Mouse (Mus musculus): Measurements from ENCODE around the gene Tbc1d9. TPM values are rescaled to one million over a fixed set of nuclear protein-coding genes. Genes with fewer than 3 reads are reported as not detected.

Gene Tbc1d9
- total RNA-seq (2014; rRNA removed) (123 and 128 TPM in 2 replicates), polyA plus RNA-seq (2015; fragmentation: Nextera tagmentation; extraction: Ambion mirVana) (16.4 and 16.8 TPM in 2 replicates)

GRCm38 (mm10) chr8:83165235-83165930 lies at the start of gene Tbc1d9:
Gene Tbc1d9, plus strand, starts transcription at chr8:83165352.
- peak; percentile 54 for TF ChIP-seq CTCF (IDR thresholded peaks at IDR 0.05; ENCODE audit: low read depth)
- H3K27ac ChIP-seq, result peak within 1 kb of the TSS; percentile 87

GRCm38 (mm10) chr8:83135086-83135485 lies 30.1 kb upstream of the Tbc1d9 start:
- no peak overlapping the region for H3K4me2 ChIP-seq (ENCODE audit: low read depth, low read length)
- TF ChIP-seq CTCF (IDR thresholded peaks at IDR 0.05; ENCODE audit: low read depth), result no peak
- no peaks in the 10 kb centered on the region for H3K27me3 ChIP-seq (ENCODE audit: insufficient read depth, low read length)
- H3K9me3 ChIP-seq (ENCODE audit: low read length), result no peaks in the 10 kb centered on the region
- no peaks in the 10 kb centered on the region for H3K36me3 ChIP-seq (ENCODE audit: insufficient read depth, low read length)
- H3K4me1 ChIP-seq (ENCODE audit: insufficient read depth, low read length), result no peaks in the 10 kb centered on the region
- H3K4me3 ChIP-seq (ENCODE audit: low read length), result no peak overlapping the region
- no peak overlapping the region for H3K27ac ChIP-seq
- 52% methylated on average over 2 of the region's 2 CpGs for WGBS
- ATAC-seq (no peak), DNase-seq (ENCODE audit: low spot score) (no peak)
- H3K9ac ChIP-seq (replicated peaks; ENCODE audit: low read length), result no peak overlapping the region

More at GRCm38 (mm10) chr8:83165235-83165930, at the start of gene Tbc1d9:
- Histone ChIP-seq H3K36me3 (ENCODE audit: insufficient read depth, low read length) (no peaks in the 10 kb centered on the region), H3K4me3 (ENCODE audit: low read length) (peak within 1 kb of the TSS; percentile 64), H3K9me3 (ENCODE audit: low read length) (no peaks in the 10 kb centered on the region), H3K4me2 (ENCODE audit: low read depth, low read length) (peak within 1 kb of the TSS; percentile 60), H3K4me1 (ENCODE audit: insufficient read depth, low read length) (peaks cover 9% of the 10 kb centered on the region), H3K9ac (replicated peaks; ENCODE audit: low read length) (peak within 1 kb of the TSS; percentile 86), H3K27me3 (ENCODE audit: insufficient read depth, low read length) (no peaks in the 10 kb centered on the region)
- peak; percentile 92 for ATAC-seq
- 2% methylated on average over 55 of the region's 63 CpGs for WGBS
- DNase-seq (ENCODE audit: low spot score), result peak; percentile 87

- H3K4me3 ChIP-seq (ENCODE audit: low read length), result no peak overlapping the region
- H3K9me3 ChIP-seq (ENCODE audit: low read length), result no peaks in the 10 kb centered on the region
- H3K4me2 ChIP-seq (ENCODE audit: low read depth, low read length), result no peak overlapping the region
- H3K36me3 ChIP-seq (ENCODE audit: insufficient read depth, low read length), result no peaks in the 10 kb centered on the region
- ATAC-seq (no peak), DNase-seq (ENCODE audit: low spot score) (no peak)
- no peak overlapping the region for H3K9ac ChIP-seq (replicated peaks; ENCODE audit: low read length)
- H3K4me1 ChIP-seq (ENCODE audit: insufficient read depth, low read length), result no peaks in the 10 kb centered on the region
- 42% methylated on average over 1 of the region's 1 CpGs for WGBS
- no peak for TF ChIP-seq CTCF (IDR thresholded peaks at IDR 0.05; ENCODE audit: low read depth)
- no peaks in the 10 kb centered on the region for H3K27me3 ChIP-seq (ENCODE audit: insufficient read depth, low read length)
- no peak overlapping the region for H3K27ac ChIP-seq
Observed at GRCm38 (mm10) chr8:83140068-83140467, 25.1 kb upstream of the Tbc1d9 start.

- H3K4me3 ChIP-seq (ENCODE audit: low read length), result no peak overlapping the region
- no peak overlapping the region for H3K27ac ChIP-seq
- 71% methylated on average over 3 of the region's 3 CpGs for whole genome bisulfite sequencing
- no peak overlapping the region for H3K9ac ChIP-seq (replicated peaks; ENCODE audit: low read length)
- no peaks in the 10 kb centered on the region for H3K36me3 ChIP-seq (ENCODE audit: insufficient read depth, low read length)
- H3K27me3 ChIP-seq (ENCODE audit: insufficient read depth, low read length), result no peaks in the 10 kb centered on the region
- no peaks in the 10 kb centered on the region for H3K4me1 ChIP-seq (ENCODE audit: insufficient read depth, low read length)
- ATAC-seq (no peak), DNase-seq (ENCODE audit: low spot score) (no peak)
- no peak overlapping the region for H3K4me2 ChIP-seq (ENCODE audit: low read depth, low read length)
- H3K9me3 ChIP-seq (ENCODE audit: low read length), result no peaks in the 10 kb centered on the region
- TF ChIP-seq CTCF (IDR thresholded peaks at IDR 0.05; ENCODE audit: low read depth), result no peak
Observed at GRCm38 (mm10) chr8:83140701-83141111, 24.4 kb upstream of the Tbc1d9 start.

- H3K9me3 ChIP-seq (ENCODE audit: low read length), result no peaks in the 10 kb centered on the region
- H3K27ac ChIP-seq, result no peak overlapping the region
- no peak for TF ChIP-seq CTCF (IDR thresholded peaks at IDR 0.05; ENCODE audit: low read depth)
- H3K4me2 ChIP-seq (ENCODE audit: low read depth, low read length), result no peak overlapping the region
- DNase-seq (ENCODE audit: low spot score) (no peak), ATAC-seq (no peak)
- WGBS, result 82% methylated on average over 5 of the region's 5 CpGs
- no peaks in the 10 kb centered on the region for H3K36me3 ChIP-seq (ENCODE audit: insufficient read depth, low read length)
- H3K27me3 ChIP-seq (ENCODE audit: insufficient read depth, low read length), result no peaks in the 10 kb centered on the region
- no peak overlapping the region for H3K9ac ChIP-seq (replicated peaks; ENCODE audit: low read length)
- H3K4me1 ChIP-seq (ENCODE audit: insufficient read depth, low read length), result no peaks in the 10 kb centered on the region
- no peak overlapping the region for H3K4me3 ChIP-seq (ENCODE audit: low read length)
Observed at GRCm38 (mm10) chr8:83141358-83141757, 23.8 kb upstream of the Tbc1d9 start.

- H3K9ac ChIP-seq (replicated peaks; ENCODE audit: low read length), result no peak overlapping the region
- H3K4me2 ChIP-seq (ENCODE audit: low read depth, low read length), result no peak overlapping the region
- 93% methylated on average over 4 of the region's 4 CpGs for WGBS
- H3K4me1 ChIP-seq (ENCODE audit: insufficient read depth, low read length), result no peaks in the 10 kb centered on the region
- TF ChIP-seq CTCF (IDR thresholded peaks at IDR 0.05; ENCODE audit: low read depth), result no peak
- no peak overlapping the region for H3K4me3 ChIP-seq (ENCODE audit: low read length)
- ATAC-seq (no peak), DNase-seq (ENCODE audit: low spot score) (no peak)
- H3K36me3 ChIP-seq (ENCODE audit: insufficient read depth, low read length), result no peaks in the 10 kb centered on the region
- no peaks in the 10 kb centered on the region for H3K27me3 ChIP-seq (ENCODE audit: insufficient read depth, low read length)
- no peak overlapping the region for H3K27ac ChIP-seq
- H3K9me3 ChIP-seq (ENCODE audit: low read length), result no peaks in the 10 kb centered on the region
Observed at GRCm38 (mm10) chr8:83144601-83145000, 20.6 kb upstream of the Tbc1d9 start.

- no peaks in the 10 kb centered on the region for H3K9me3 ChIP-seq (ENCODE audit: low read length)
- H3K4me1 ChIP-seq (ENCODE audit: insufficient read depth, low read length), result no peaks in the 10 kb centered on the region
- no peaks in the 10 kb centered on the region for H3K36me3 ChIP-seq (ENCODE audit: insufficient read depth, low read length)
- no peak for TF ChIP-seq CTCF (IDR thresholded peaks at IDR 0.05; ENCODE audit: low read depth)
- H3K4me2 ChIP-seq (ENCODE audit: low read depth, low read length), result no peak overlapping the region
- WGBS, result 65% methylated on average over 3 of the region's 3 CpGs
- no peak overlapping the region for H3K9ac ChIP-seq (replicated peaks; ENCODE audit: low read length)
- no peak for ATAC-seq
- DNase-seq (ENCODE audit: low spot score), result no peak
- H3K27ac ChIP-seq, result no peak overlapping the region
- no peak overlapping the region for H3K4me3 ChIP-seq (ENCODE audit: low read length)
- H3K27me3 ChIP-seq (ENCODE audit: insufficient read depth, low read length), result no peaks in the 10 kb centered on the region
Observed at GRCm38 (mm10) chr8:83145421-83145820, 19.7 kb upstream of the Tbc1d9 start.

Measured in hindbrain, postnatal 0 days (tissue).